Mouse (Mus musculus) inflammation-experienced regulatory T-cells, adult 16 weeks (primary cell): ENCODE measurements around the gene Hormad2. TPM values are rescaled to one million over a fixed set of nuclear protein-coding genes. Genes with fewer than 3 reads are reported as not detected.

Experiments used
- polyA plus RNA-seq: library from polyadenylated mRNA; unstranded; fragments of 100-300 nt; shearing (Covaris generic); gene quantifications from one replicate; pipeline ENCODE4 v1.2.1, GENCODE M21; 2017

Gene Hormad2
- polyA plus RNA-seq: 0.59 TPM

GRCm38 (mm10) chr11:4440978-4441377 is at the start of gene Hormad2:
Gene Hormad2 (minus strand): TSS chr11:4441105.

Other genes with a start within 250 kb of the Hormad2 start
- 51.5 TPM for gene Castor1, start 222.9 kb downstream of the Hormad2 start, polyA plus RNA-seq
- 33.8 TPM for gene Osm, start 204.7 kb downstream of the Hormad2 start, polyA plus RNA-seq
- 3.5 TPM for gene Lif, start 183.5 kb downstream of the Hormad2 start, polyA plus RNA-seq
- gene Mtmr3, start 153.8 kb upstream of the Hormad2 start, polyA plus RNA-seq: 46.7 TPM
- gene Gm11032, start 179.0 kb upstream of the Hormad2 start, polyA plus RNA-seq: not detected
- gene Ascc2, start 196.6 kb upstream of the Hormad2 start, polyA plus RNA-seq: 54.2 TPM